Mouse (Mus musculus): ENCODE data around the gene Pcdh9.
A peak's percentile ranks its signal among the peaks of the same experiment; 100 is the strongest.

Pcdh9 gene

GRCm38 (mm10) chr14:93786234-93786633, 104.2 kb downstream of the Pcdh9 start:
- peak; percentile 53 for DNase-seq

- DNase-seq = peak; percentile 31
Measured at GRCm38 (mm10) chr14:93785031-93785430, 105.4 kb downstream of the Pcdh9 start.

GRCm38 (mm10) chr14:93762855-93763254, 127.6 kb downstream of the Pcdh9 start:
- no peak for DNase-seq

- no peak for DNase-seq
Measured at GRCm38 (mm10) chr14:93734077-93734673, 156.3 kb downstream of the Pcdh9 start.

- DNase-seq = peak; percentile 32
Measured at GRCm38 (mm10) chr14:93725798-93726197, 164.7 kb downstream of the Pcdh9 start.

- DNase-seq = no peak
Measured at GRCm38 (mm10) chr14:93719208-93719607, 171.3 kb downstream of the Pcdh9 start.

- DNase-seq = peak; percentile 83
Measured at GRCm38 (mm10) chr14:93713250-93713935, 177.1 kb downstream of the Pcdh9 start.

- DNase-seq = no peak
Measured at GRCm38 (mm10) chr14:93708651-93709050, 181.8 kb downstream of the Pcdh9 start.

GRCm38 (mm10) chr14:93701385-93702101, 188.9 kb downstream of the Pcdh9 start:
- peak; percentile 37 for DNase-seq

- no peak for DNase-seq
Measured at GRCm38 (mm10) chr14:93700916-93701315, 189.6 kb downstream of the Pcdh9 start.

GRCm38 (mm10) chr14:93684641-93685040, 205.8 kb downstream of the Pcdh9 start:
- DNase-seq = peak; percentile 55

- DNase-seq = peak; percentile 92
Measured at GRCm38 (mm10) chr14:93675273-93676068, 215.0 kb downstream of the Pcdh9 start.

GRCm38 (mm10) chr14:93653986-93654757, 236.3 kb downstream of the Pcdh9 start:
- no peak for DNase-seq

GRCm38 (mm10) chr14:93627241-93627640, 263.2 kb downstream of the Pcdh9 start:
- DNase-seq = no peak

GRCm38 (mm10) chr14:93624144-93624543, 266.3 kb downstream of the Pcdh9 start:
- no peak for DNase-seq

GRCm38 (mm10) chr14:93621211-93621610, 269.3 kb downstream of the Pcdh9 start:
- peak; percentile 84 for DNase-seq

- no peak for DNase-seq
Measured at GRCm38 (mm10) chr14:93607546-93607945, 282.9 kb downstream of the Pcdh9 start.

GRCm38 (mm10) chr14:93599997-93600396, 290.5 kb downstream of the Pcdh9 start:
- peak; percentile 61 for DNase-seq

- no peak for DNase-seq
Measured at GRCm38 (mm10) chr14:93585432-93586024, 305.0 kb downstream of the Pcdh9 start.

- peak; percentile 26 for DNase-seq
Measured at GRCm38 (mm10) chr14:93564361-93564760, 326.1 kb downstream of the Pcdh9 start.

- no peak for DNase-seq
Measured at GRCm38 (mm10) chr14:93561577-93561976, 328.9 kb downstream of the Pcdh9 start.

- DNase-seq = no peak
Measured at GRCm38 (mm10) chr14:93553771-93554170, 336.7 kb downstream of the Pcdh9 start.

Measured in cerebellum, adult 9-10 months (tissue).